Mouse (Mus musculus) hindbrain, embryonic 11.5 days (tissue): Measurements from ENCODE around the gene Kcna1. TPM values are rescaled to one million over a fixed set of nuclear protein-coding genes. Genes with fewer than 3 reads are reported as not detected.
A peak's percentile ranks its signal among the peaks of the same experiment; 100 is the strongest.

Experiments
- ATAC-seq: fragments of 200-750 bp; cut with Nextera tagmentation; 2 replicates; pipeline ENCODE4 v1.8.0; 2017; ENCODE audit warnings: mild to moderate bottlenecking, moderate TSS enrichment, moderate library complexity; ENCODE audit not compliant: low FRiP score
- DNase-seq: peaks from one replicate; pipeline ENCODE4 v3.0.0-alpha.2; 2015; ENCODE audit warnings: low spot score
- H3K27ac ChIP-seq: fragments of 300-500 bp; sonication (generic); 2 replicates; pipeline ENCODE4 v1.5.1; 2014; ENCODE audit warnings: mild to moderate bottlenecking, low read depth, low read length
- H3K27me3 ChIP-seq: fragments of 300-500 bp; sonication (generic); 2 replicates; pipeline ENCODE4 v1.6.1; 2014; ENCODE audit warnings: mild to moderate bottlenecking, low read length, moderate library complexity, mixed read lengths; ENCODE audit not compliant: control insufficient read depth, insufficient read depth
- H3K36me3 ChIP-seq: fragments of 300-500 bp; sonication (generic); 2 replicates; pipeline ENCODE4 v1.6.1; 2014; ENCODE audit warnings: mild to moderate bottlenecking, low read length, moderate library complexity, mixed read lengths; ENCODE audit not compliant: control insufficient read depth, insufficient read depth
- H3K4me1 ChIP-seq: fragments of 300-500 bp; sonication (generic); replicated peaks from 2 replicates; pipeline ENCODE4 v1.6.1; 2014; ENCODE audit warnings: low read length, mixed read lengths; ENCODE audit not compliant: control insufficient read depth, insufficient read depth
- H3K4me2 ChIP-seq: fragments of 300-500 bp; sonication (generic); replicated peaks from 2 replicates; pipeline ENCODE4 v1.6.1; 2014; ENCODE audit warnings: mild to moderate bottlenecking, low read depth, low read length
- H3K4me3 ChIP-seq: fragments of 300-500 bp; sonication (generic); 2 replicates; pipeline ENCODE4 v1.5.1; 2014; ENCODE audit warnings: low read depth, low read length
- H3K9ac ChIP-seq: fragments of 300-500 bp; sonication (generic); 2 replicates; pipeline ENCODE4 v1.6.1; 2014; ENCODE audit warnings: low read depth, low read length
- H3K9me3 ChIP-seq: fragments of 300-500 bp; sonication (generic); 2 replicates; pipeline ENCODE4 v1.6.1; 2016; ENCODE audit warnings: low read length; ENCODE audit not compliant: control insufficient read depth
- WGBS: fragments of 180-500 bp; shearing (Covaris S2); extraction: QIAGEN DNeasy Blood & Tissue Kit; methylation state at CpG from one replicate; pipeline ENCODE4 v1.1.7; 2014; 5-methylcytosine and 5-hydroxymethylcytosine counted together
- polyA plus RNA-seq: library from polyadenylated mRNA; unstranded; fragments of >200 nt; fragmentation: Nextera tagmentation; extraction: Ambion mirVana; gene quantifications from 2 replicates; pipeline ENCODE4 v1.2.1, GENCODE M21; 2014

Gene Kcna1
- polyA plus RNA-seq, 1 experiment from 2014 or later: 0.40 TPM

- Histone ChIP-seq H3K4me2 (peak overlapping the region; percentile 95), H3K27ac (no peak overlapping the region), H3K27me3 (peaks cover 36% of the 10 kb centered on the region), H3K9ac (0 out of 2 replicates have a peak overlapping the region, but pooled peaks have one; percentile 19), H3K4me3 (peak overlapping the region; percentile 50), H3K4me1 (peaks cover 8% of the 10 kb centered on the region), H3K36me3 (no peaks in the 10 kb centered on the region), H3K9me3 (no peaks in the 10 kb centered on the region)
- ATAC-seq (peak; percentile 87), DNase-seq (peak; percentile 82)
- 1% methylated on average over 27 of the region's 27 CpGs for WGBS
Measured at GRCm38 (mm10) chr6:126645644-126646358, 383 bp downstream of the Kcna1 start.

GRCm38 (mm10) chr6:126645044-126645541 lies 1.1 kb downstream of the Kcna1 start:
- Histone ChIP-seq H3K9ac (no peak overlapping the region; the same call in 1 of the 2 replicates), H3K27ac (no peak overlapping the region), H3K9me3 (no peaks in the 10 kb centered on the region), H3K4me3 (peak overlapping the region; percentile 50), H3K36me3 (no peaks in the 10 kb centered on the region), H3K27me3 (peaks cover 36% of the 10 kb centered on the region), H3K4me1 (peaks cover 8% of the 10 kb centered on the region), H3K4me2 (peak overlapping the region; percentile 95)
- under 1% methylated on average over 22 of the region's 24 CpGs for WGBS
- ATAC-seq (peak; percentile 46), DNase-seq (peak; percentile 52)

GRCm38 (mm10) chr6:126644181-126645043 lies 1.8 kb downstream of the Kcna1 start:
- H3K36me3 ChIP-seq: no peaks in the 10 kb centered on the region
- H3K9me3 ChIP-seq: no peaks in the 10 kb centered on the region
- peak overlapping the region; percentile 50 for H3K4me3 ChIP-seq
- no peak overlapping the region for H3K27ac ChIP-seq
- DNase-seq (peak; percentile 65), ATAC-seq (peak; percentile 51)
- H3K27me3 ChIP-seq: peaks cover 36% of the 10 kb centered on the region
- peak overlapping the region; percentile 95 for H3K4me2 ChIP-seq
- 0% methylated on average over 58 of the region's 66 CpGs for WGBS
- peak overlapping the region; percentile 59 for H3K9ac ChIP-seq
- H3K4me1 ChIP-seq: peaks cover 8% of the 10 kb centered on the region

- Histone ChIP-seq H3K4me1 (peaks cover 8% of the 10 kb centered on the region), H3K27me3 (peaks cover 36% of the 10 kb centered on the region), H3K9me3 (no peaks in the 10 kb centered on the region), H3K4me3 (peak overlapping the region; percentile 50), H3K27ac (0 out of 2 replicates have a peak overlapping the region, but pooled peaks have one; percentile 6), H3K4me2 (peak overlapping the region; percentile 95), H3K9ac (peak overlapping the region; percentile 59; the same call in 1 of the 2 replicates), H3K36me3 (no peaks in the 10 kb centered on the region)
- WGBS: 2% methylated on average over 25 of the region's 25 CpGs
- ATAC-seq (no peak), DNase-seq (peak; percentile 59)
Measured at GRCm38 (mm10) chr6:126643341-126644055, 2.7 kb downstream of the Kcna1 start.

GRCm38 (mm10) chr6:126642856-126643321 lies 3.3 kb downstream of the Kcna1 start:
- Histone ChIP-seq H3K4me3 (peak overlapping the region; percentile 50), H3K9ac (no peak overlapping the region), H3K4me2 (peak overlapping the region; percentile 95), H3K9me3 (no peaks in the 10 kb centered on the region), H3K27ac (no peak overlapping the region), H3K27me3 (peaks cover 36% of the 10 kb centered on the region), H3K4me1 (peaks cover 8% of the 10 kb centered on the region), H3K36me3 (no peaks in the 10 kb centered on the region)
- ATAC-seq (no peak), DNase-seq (peak; percentile 71)
- WGBS: 3% methylated on average over 36 of the region's 36 CpGs

GRCm38 (mm10) chr6:126628451-126628850 lies 17.7 kb downstream of the Kcna1 start:
- WGBS: 89% methylated on average over 7 of the region's 7 CpGs
- Histone ChIP-seq H3K27ac (no peak overlapping the region), H3K36me3 (no peaks in the 10 kb centered on the region), H3K4me2 (no peak overlapping the region), H3K4me3 (no peak overlapping the region), H3K27me3 (no peaks in the 10 kb centered on the region), H3K9ac (no peak overlapping the region), H3K4me1 (no peaks in the 10 kb centered on the region), H3K9me3 (no peaks in the 10 kb centered on the region)
- no peak for DNase-seq
- no peak for ATAC-seq

- H3K36me3 ChIP-seq: no peaks in the 10 kb centered on the region
- WGBS: 88% methylated on average over 4 of the region's 4 CpGs
- DNase-seq (no peak), ATAC-seq (no peak)
- H3K9me3 ChIP-seq: no peaks in the 10 kb centered on the region
- H3K27me3 ChIP-seq: no peaks in the 10 kb centered on the region
- no peak overlapping the region for H3K27ac ChIP-seq
- no peak overlapping the region for H3K4me3 ChIP-seq
- H3K4me2 ChIP-seq: no peak overlapping the region
- no peak overlapping the region for H3K9ac ChIP-seq
- no peaks in the 10 kb centered on the region for H3K4me1 ChIP-seq
Measured at GRCm38 (mm10) chr6:126618455-126618854, 27.7 kb downstream of the Kcna1 start.

GRCm38 (mm10) chr6:126610746-126611145 lies 35.4 kb downstream of the Kcna1 start:
- Histone ChIP-seq H3K27ac (no peak overlapping the region), H3K36me3 (no peaks in the 10 kb centered on the region), H3K4me2 (no peak overlapping the region), H3K27me3 (no peaks in the 10 kb centered on the region), H3K4me3 (no peak overlapping the region), H3K4me1 (no peaks in the 10 kb centered on the region), H3K9ac (no peak overlapping the region), H3K9me3 (no peaks in the 10 kb centered on the region)
- WGBS: 88% methylated on average over 4 of the region's 4 CpGs
- ATAC-seq (no peak), DNase-seq (no peak)
